Mouse (Mus musculus): ENCODE measurements around the gene Lpcat1. TPM values are rescaled to one million over a fixed set of nuclear protein-coding genes. Genes with fewer than 3 reads are reported as not detected.

The Lpcat1 gene
- polyA plus RNA-seq, 1 experiment = 20.1 TPM

- Histone ChIP-seq H3K27ac (ENCODE audit: insufficient read depth, low read length) (no peak overlapping the region), H3K4me1 (ENCODE audit: control insufficient read depth, insufficient read depth, low read length) (0 out of 2 replicates have a peak, but pooled peaks cover 2% of the 10 kb centered on the region), H3K4me3 (ENCODE audit: insufficient read depth, low read length) (no peak overlapping the region)
- TF ChIP-seq CTCF (IDR thresholded peaks at IDR 0.05; ENCODE audit: borderline replicate concordance, insufficient read depth, low read length) (peak; percentile 70), POLR2A (IDR thresholded peaks at IDR 0.05; ENCODE audit: low read depth, low read length) (no peak)
Observed at GRCm38 (mm10) chr13:73505686-73506467, 38.9 kb downstream of the Lpcat1 start.

- no peak overlapping the region for H3K4me3 ChIP-seq (ENCODE audit: insufficient read depth, low read length)
- TF ChIP-seq POLR2A (IDR thresholded peaks at IDR 0.05; ENCODE audit: low read depth, low read length) (no peak), CTCF (IDR thresholded peaks at IDR 0.05; ENCODE audit: borderline replicate concordance, insufficient read depth, low read length) (no peak)
- 0 out of 2 replicates have a peak, but pooled peaks cover 2% of the 10 kb centered on the region for H3K4me1 ChIP-seq (ENCODE audit: control insufficient read depth, insufficient read depth, low read length)
- no peak overlapping the region for H3K27ac ChIP-seq (ENCODE audit: insufficient read depth, low read length)
Observed at GRCm38 (mm10) chr13:73508817-73509550, 42.0 kb downstream of the Lpcat1 start.

- Histone ChIP-seq H3K27ac (ENCODE audit: insufficient read depth, low read length) (no peak overlapping the region), H3K4me3 (ENCODE audit: insufficient read depth, low read length) (no peak overlapping the region), H3K4me1 (ENCODE audit: control insufficient read depth, insufficient read depth, low read length) (0 out of 2 replicates have a peak, but pooled peaks cover 2% of the 10 kb centered on the region)
- TF ChIP-seq CTCF (IDR thresholded peaks at IDR 0.05; ENCODE audit: borderline replicate concordance, insufficient read depth, low read length) (no peak), POLR2A (IDR thresholded peaks at IDR 0.05; ENCODE audit: low read depth, low read length) (no peak)
Observed at GRCm38 (mm10) chr13:73509869-73510268, 42.9 kb downstream of the Lpcat1 start.

GRCm38 (mm10) chr13:73512776-73513673, 46.0 kb downstream of the Lpcat1 start:
- Histone ChIP-seq H3K4me3 (ENCODE audit: insufficient read depth, low read length) (no peak overlapping the region), H3K4me1 (ENCODE audit: control insufficient read depth, insufficient read depth, low read length) (0 out of 2 replicates have a peak, but pooled peaks cover 2% of the 10 kb centered on the region), H3K27ac (ENCODE audit: insufficient read depth, low read length) (no peak overlapping the region)
- TF ChIP-seq CTCF (IDR thresholded peaks at IDR 0.05; ENCODE audit: borderline replicate concordance, insufficient read depth, low read length) (peak; percentile 35; the same call in 1 of the 2 replicates), POLR2A (IDR thresholded peaks at IDR 0.05; ENCODE audit: low read depth, low read length) (no peak)

- TF ChIP-seq POLR2A (IDR thresholded peaks at IDR 0.05; ENCODE audit: low read depth, low read length) (no peak), CTCF (IDR thresholded peaks at IDR 0.05; ENCODE audit: borderline replicate concordance, insufficient read depth, low read length) (no peak)
- H3K27ac ChIP-seq (ENCODE audit: insufficient read depth, low read length) = no peak overlapping the region
- no peak overlapping the region for H3K4me3 ChIP-seq (ENCODE audit: insufficient read depth, low read length)
- H3K4me1 ChIP-seq (ENCODE audit: control insufficient read depth, insufficient read depth, low read length) = no peaks in the 10 kb centered on the region
Observed at GRCm38 (mm10) chr13:73516886-73517285, 49.9 kb downstream of the Lpcat1 start.

GRCm38 (mm10) chr13:73533716-73534115, 66.7 kb downstream of the Lpcat1 start:
- no peak overlapping the region for H3K27ac ChIP-seq (ENCODE audit: insufficient read depth, low read length)
- TF ChIP-seq POLR2A (IDR thresholded peaks at IDR 0.05; ENCODE audit: low read depth, low read length) = no peak
- no peak for TF ChIP-seq CTCF (IDR thresholded peaks at IDR 0.05; ENCODE audit: borderline replicate concordance, insufficient read depth, low read length)
- no peaks in the 10 kb centered on the region for H3K4me1 ChIP-seq (ENCODE audit: control insufficient read depth, insufficient read depth, low read length)
- no peak overlapping the region for H3K4me3 ChIP-seq (ENCODE audit: insufficient read depth, low read length)

- TF ChIP-seq POLR2A (IDR thresholded peaks at IDR 0.05; ENCODE audit: low read depth, low read length) (no peak), CTCF (IDR thresholded peaks at IDR 0.05; ENCODE audit: borderline replicate concordance, insufficient read depth, low read length) (no peak)
- Histone ChIP-seq H3K4me3 (ENCODE audit: insufficient read depth, low read length) (no peak overlapping the region), H3K27ac (ENCODE audit: insufficient read depth, low read length) (no peak overlapping the region), H3K4me1 (ENCODE audit: control insufficient read depth, insufficient read depth, low read length) (no peaks in the 10 kb centered on the region)
Observed at GRCm38 (mm10) chr13:73535287-73535686, 68.3 kb downstream of the Lpcat1 start.

- Histone ChIP-seq H3K27ac (ENCODE audit: insufficient read depth, low read length) (no peak within 1 kb of the TSS), H3K4me1 (ENCODE audit: control insufficient read depth, insufficient read depth, low read length) (no peaks in the 10 kb centered on the region), H3K4me3 (ENCODE audit: insufficient read depth, low read length) (peak within 1 kb of the TSS; percentile 28)
- TF ChIP-seq POLR2A (IDR thresholded peaks at IDR 0.05; ENCODE audit: low read depth, low read length) (no peak), CTCF (IDR thresholded peaks at IDR 0.05; ENCODE audit: borderline replicate concordance, insufficient read depth, low read length) (no peak)
Observed at GRCm38 (mm10) chr13:73536403-73536821, 69.4 kb downstream of the Lpcat1 start, which contains the start of gene Slc6a3. TSS of gene Slc6a3 (plus strand) at chr13:73536747.

- Histone ChIP-seq H3K4me1 (ENCODE audit: control insufficient read depth, insufficient read depth, low read length) (no peaks in the 10 kb centered on the region), H3K27ac (ENCODE audit: insufficient read depth, low read length) (no peak overlapping the region), H3K4me3 (ENCODE audit: insufficient read depth, low read length) (peak overlapping the region; percentile 28)
- TF ChIP-seq POLR2A (IDR thresholded peaks at IDR 0.05; ENCODE audit: low read depth, low read length) (no peak), CTCF (IDR thresholded peaks at IDR 0.05; ENCODE audit: borderline replicate concordance, insufficient read depth, low read length) (no peak)
Observed at GRCm38 (mm10) chr13:73536824-73537223, 69.8 kb downstream of the Lpcat1 start.

Data from embryonic fibroblast, embryonic 13.5 days (primary cell).